Mouse (Mus musculus) bone marrow, adult 2 months (tissue): ENCODE measurements around the gene Adgrb3.

Experiments
- CTCF ChIP-seq: fragments of 200-500 bp; IDR thresholded peaks from 2 replicates; pipeline ENCODE4 v1.5.1; 2011; ENCODE audit warnings: low read length, control low read depth; ENCODE audit not compliant: control insufficient read depth, insufficient read depth
- POLR2A ChIP-seq: fragments of 200-500 bp; IDR thresholded peaks from 2 replicates; pipeline ENCODE4 v1.6.1; 2011; ENCODE audit warnings: low read depth, mild to moderate bottlenecking, control low read depth, low read length, borderline replicate concordance; ENCODE audit not compliant: control insufficient read depth

DNA sequence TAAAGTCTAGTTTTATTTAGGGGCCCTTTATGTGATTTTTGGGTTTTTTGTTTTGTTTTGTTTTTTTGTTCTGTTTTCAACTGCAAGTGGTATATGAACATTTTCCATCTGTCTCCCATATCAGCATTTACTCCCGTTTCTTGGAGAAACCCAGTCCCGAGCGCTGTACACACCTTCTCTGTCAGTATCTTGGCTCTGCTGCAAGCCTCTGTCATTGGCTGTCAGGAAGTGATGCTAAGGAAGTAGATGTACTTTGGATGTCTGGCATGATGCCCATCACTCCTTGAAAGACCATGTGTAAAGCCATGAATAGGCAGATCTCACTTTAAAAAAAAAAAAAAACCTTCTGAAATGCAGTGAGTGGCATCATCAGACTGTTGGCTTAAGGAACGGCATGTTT lies 132.3 kb downstream of the Adgrb3 start:
- no peak for TF ChIP-seq CTCF
- TF ChIP-seq POLR2A, result no peak
